Mouse (Mus musculus) cerebellum, postnatal 14 days (tissue): ENCODE results near the gene Ccni.

Experiments used
- DNase-seq, 2 experiments: peaks; one replicate each; pipeline ENCODE4 v3.0.0; 2021; ENCODE audit warnings: mixed read lengths in 2 of 2

Ccni gene

DNA sequence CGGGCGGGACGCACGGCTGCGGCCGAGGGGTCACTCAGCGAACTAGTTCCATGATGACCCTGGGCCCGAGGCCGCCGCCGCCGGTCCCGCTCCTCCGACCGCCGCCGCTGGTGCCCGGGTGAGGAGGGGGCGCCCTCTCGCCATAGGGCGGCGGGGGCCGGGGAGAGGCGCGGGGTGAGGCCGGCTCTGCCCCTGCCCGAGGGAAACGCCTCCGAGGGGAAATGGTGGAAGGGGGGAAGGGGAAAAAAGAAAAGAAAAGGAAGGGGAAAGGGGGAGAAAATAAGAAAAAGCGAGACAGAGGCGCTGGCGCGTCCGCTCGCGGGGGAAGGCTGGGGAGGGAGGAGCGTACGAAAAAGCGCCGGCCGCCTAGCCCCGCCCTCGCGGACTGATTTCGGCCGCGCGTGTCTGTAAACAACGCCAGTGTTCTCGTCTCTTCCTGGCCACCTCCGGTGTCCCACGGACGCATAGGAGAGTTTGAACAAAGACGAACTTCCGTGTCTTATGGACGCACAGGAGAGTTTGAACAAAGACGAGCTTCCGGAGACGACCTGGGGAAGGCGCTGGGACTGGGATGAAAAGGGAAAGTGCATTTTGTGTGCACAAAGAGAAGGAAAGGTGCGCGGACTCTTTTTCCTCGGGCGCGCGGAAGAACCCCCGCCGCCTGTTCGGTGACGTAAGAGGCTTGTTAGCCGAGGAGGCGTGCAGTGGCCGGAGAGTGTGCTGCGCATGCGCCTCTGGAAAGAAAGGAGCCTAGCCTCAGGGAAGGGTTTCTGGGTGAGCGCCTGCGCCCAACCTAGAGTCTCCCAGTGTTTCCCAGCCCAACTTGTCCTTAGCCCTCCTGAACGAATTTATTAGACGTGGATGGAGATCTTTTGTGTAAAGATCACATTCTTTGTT is at the start of gene Ccni, which contains the start of gene 2010109A12Rik:
Gene Ccni, minus strand, starts transcription at position 387 of the 897 bp plus-strand sequence.
Gene 2010109A12Rik, plus strand, starts transcription at position 410 of the 897 bp plus-strand sequence.
- DNase-seq = peak; percentile 97

GRCm38 (mm10) chr5:93255759-93256265 is 49.5 kb upstream of the Ccni start:
- no peak for DNase-seq

DNA sequence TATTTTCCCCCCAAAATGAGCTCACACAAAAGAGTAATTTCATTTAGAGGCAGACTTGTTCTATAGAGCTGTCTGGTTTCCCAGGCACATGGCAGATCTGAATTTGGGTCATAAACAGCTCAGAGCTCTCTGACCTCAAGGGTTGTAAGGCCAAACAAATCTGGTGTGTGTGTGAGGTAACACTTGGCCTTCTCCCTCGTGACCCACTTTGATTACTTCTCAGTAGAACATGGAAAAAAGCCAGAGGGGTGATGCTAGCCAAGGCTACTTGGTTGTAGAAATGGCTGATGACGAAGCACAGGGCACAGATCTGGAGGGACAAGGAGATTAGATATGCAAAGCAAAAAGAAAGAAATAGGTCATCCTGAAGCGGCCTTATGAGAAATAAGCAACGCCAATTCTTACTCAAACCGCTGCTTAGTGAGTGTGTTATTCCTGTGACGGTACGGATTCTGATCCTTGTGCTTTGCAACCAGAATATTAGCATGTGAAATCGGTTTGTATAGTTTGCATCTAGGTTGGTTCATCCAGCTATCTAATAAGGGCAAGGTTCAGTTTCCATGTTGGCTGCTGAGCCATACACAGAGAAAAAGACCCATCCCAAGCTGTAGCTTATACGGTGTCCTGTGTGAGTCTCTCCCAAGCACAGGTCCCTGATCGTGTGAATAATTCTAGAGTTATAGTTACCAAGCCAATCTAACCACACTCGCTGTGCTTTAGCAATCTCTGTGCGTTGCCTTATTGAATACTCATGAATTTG is 44.9 kb upstream of the Ccni start:
- DNase-seq = peak in 1 of 2 experiments; percentile 62

GRCm38 (mm10) chr5:93249940-93250578 is 43.8 kb upstream of the Ccni start:
- DNase-seq = no peak

DNA sequence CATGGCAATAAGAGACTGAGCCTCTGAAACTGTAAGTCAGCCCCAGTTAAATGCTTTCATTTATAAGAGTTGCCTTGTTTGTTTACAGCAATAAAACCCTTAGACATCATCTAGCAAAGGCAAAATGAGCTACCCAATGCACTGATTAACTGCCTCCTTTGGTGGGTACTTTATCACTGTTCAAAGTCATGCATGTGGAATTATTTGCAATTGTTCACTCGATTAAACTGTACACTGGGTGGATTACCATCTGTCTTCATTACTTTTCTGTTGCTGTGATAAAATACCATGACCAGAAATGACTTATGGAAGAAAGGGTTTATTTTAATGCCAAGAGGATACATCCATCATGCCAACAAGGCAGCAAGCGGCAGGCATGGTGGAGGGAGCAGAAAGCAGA is 39.0 kb upstream of the Ccni start:
- no peak for DNase-seq

DNA sequence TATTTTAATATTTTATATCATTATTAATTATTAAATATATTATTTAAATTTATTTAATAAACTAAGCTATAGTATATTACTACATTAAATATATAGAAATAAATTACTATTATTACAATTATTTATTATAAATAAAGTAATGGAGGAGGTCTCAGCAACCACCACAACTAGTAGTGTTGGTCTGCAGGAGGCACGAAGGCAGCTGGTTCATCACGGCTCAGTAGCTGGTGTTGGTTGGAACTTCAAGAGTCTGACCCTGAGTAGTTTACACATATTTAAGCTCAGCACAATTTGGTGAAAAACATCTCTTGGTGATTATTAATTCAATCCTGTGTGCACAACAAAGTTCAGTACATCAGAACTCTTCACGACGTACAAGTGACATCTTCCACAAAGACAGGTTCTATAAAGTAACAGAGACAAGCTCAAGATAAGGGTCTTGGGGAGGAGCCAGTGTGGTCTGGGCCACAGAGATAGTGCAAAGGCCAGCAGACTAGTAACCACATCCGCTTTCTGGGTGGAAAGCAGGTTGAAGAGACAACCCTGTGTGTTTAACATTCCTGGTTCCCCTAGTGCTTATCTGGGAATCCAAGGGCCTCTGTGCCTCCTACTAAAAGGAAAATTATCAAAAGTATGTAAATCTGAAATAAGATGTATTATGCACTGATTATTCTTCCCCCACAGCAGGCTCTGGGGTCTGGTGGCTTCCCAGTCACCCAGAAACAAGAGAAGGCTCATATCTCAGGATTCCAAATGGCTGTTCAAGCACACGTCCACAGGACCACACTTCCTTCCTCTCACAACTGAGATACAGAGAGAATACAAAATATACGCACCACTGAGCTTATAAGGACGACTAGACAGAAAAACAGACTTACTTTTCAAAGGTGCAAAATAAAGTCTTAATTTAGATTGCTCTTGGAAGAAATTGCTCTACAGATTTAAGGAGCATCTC is 33.6 kb upstream of the Ccni start:
- DNase-seq = no peak

- peak; percentile 47 to 52 for DNase-seq
Measured at GRCm38 (mm10) chr5:93236541-93236940, 30.2 kb upstream of the Ccni start.

DNA sequence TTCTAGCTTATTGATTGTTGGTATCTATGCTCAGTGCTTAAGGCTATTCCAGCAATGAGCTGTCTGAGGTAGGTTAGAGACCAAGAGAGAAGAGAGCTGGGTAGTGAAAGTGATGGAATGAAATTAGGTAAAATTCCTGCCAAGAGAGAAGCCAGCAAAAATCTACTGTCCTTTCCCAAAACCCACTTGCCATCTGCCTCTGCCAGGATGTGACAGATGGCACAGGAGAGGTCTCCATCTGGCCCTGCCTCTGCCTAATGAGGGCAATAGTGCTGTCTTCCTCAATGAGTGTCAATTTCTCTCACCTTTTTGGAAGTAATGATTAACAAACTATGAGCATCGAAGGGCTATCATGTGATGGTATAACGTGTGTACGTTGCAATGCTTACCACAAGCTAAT is 29.6 kb upstream of the Ccni start:
- peak; percentile 88 to 95 for DNase-seq

DNA sequence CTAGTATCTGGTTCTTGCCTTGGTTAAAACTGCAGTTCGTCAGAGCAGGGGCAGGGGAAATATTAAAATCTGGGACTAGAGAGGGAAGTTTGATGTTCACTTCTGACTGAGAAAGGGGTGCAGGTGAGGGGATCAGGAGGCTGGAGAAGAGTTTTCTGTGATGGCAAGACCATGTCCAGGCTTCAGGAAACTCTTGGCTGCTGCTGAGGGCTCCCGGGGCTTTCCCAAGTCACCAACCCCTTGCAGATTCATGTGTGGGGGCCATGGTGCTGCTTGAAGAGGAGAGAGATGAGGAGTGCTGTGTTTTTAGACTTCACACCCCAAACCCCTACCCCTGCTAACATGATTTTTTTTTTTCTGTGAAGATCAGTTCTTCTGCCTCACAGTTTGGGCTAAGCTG is 28.3 kb upstream of the Ccni start:
- DNase-seq = peak in 1 of 2 experiments; percentile 41

- peak; percentile 59 to 62 for DNase-seq
Measured at GRCm38 (mm10) chr5:93234130-93234529, 27.8 kb upstream of the Ccni start.

- DNase-seq = no peak
Measured at GRCm38 (mm10) chr5:93232838-93233237, 26.5 kb upstream of the Ccni start.

- DNase-seq = peak; percentile 52 to 60
Measured at GRCm38 (mm10) chr5:93231721-93232120, 25.4 kb upstream of the Ccni start.

DNA sequence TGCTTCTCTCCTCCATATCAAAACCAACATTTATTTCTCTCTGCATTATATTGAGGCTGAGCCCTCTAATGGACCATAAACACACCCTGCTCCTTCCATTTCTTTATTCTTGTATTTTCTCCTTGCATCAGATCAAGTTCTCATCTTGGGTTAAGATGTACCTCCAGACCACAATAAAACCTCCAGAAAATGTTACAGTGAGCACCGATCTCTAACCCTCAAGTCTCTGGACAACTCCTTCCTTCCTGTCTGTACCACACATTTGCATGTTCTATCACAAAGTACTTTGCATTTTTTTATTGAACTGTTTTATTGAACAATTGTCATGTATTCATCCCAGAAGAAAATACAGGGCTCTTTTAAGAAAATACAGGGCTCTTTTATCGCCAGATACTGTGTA is 23.2 kb upstream of the Ccni start:
- no peak for DNase-seq

DNA sequence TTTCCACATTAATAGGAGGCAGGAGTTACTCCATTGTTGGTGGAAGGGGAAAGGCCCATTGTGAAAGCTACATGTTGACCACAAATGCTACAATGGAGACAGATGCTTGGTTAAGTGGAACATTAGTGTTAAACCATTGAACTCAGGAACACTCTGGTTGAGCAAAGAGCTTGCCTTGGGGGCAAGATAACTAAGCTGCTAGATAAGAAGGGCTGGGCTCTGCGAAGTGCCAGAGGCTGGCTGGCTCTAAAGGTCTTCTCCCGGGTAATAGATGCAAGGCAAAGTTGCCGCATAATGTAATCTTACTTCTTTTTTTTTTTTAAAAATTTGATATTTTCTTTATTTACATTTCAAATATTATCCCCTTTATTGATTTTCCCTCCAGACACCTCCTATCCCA is 20.9 kb upstream of the Ccni start:
- DNase-seq = no peak

DNA sequence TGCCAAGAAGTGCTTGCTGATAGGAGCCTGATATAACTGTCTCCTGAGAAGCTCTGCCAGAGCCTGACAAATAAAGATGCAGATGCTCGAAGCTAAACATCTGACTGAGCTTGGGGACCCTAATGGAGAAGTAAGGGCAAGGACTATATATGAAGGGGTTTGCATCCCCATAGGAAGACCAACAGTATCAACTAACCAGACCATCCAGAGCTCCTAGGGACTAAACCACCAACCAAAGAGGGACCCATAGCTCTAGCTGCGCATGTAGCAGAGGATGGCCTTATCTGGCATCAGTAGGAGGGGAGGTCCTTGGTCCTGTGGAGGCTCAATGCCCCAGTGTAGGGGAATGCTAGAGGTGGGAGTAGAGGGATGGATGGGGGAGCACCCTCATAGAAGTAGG is 18.3 kb upstream of the Ccni start:
- DNase-seq = no peak

- peak; percentile 79 to 80 for DNase-seq
Measured at GRCm38 (mm10) chr5:93221661-93222060, 15.4 kb upstream of the Ccni start.

GRCm38 (mm10) chr5:93218375-93218774 is 12.1 kb upstream of the Ccni start:
- no peak for DNase-seq

DNA sequence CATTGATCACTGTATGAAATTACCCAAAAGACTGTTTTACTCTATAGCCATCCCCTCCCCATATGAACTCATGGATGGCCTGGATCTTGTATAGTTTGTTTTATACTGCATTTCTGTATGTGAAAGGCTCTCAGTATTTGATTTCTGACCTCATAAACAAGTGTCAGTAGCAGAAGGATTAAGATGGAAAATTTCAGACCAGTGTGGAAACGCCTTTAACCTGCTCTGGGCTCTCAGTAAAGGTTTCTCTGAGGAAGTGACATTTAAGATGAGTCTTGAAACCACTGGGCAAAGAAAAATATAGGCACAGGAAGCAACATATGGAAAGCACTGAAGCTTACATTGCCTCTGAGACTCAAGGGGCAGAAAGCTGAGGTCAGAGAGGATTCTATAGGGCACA is 1.3 kb upstream of the Ccni start:
- no peak for DNase-seq

DNA sequence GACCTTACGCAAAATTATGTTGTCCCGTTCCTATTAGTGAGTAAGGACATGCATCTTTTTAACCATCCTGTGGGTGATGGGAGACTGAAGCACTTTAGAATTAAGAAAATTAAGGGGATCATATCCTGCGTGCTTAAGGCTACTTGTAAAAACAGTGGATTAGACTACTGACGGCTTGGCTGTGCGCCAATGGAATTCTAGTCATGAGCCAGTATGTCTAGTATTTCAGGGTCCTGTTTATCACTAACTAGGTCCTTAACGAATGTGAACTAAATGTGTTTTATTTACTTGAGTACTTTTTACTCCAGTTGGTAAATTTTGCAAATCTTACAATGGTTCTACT is 682 bp upstream of the Ccni start:
- DNase-seq = peak; percentile 73 to 79

DNA sequence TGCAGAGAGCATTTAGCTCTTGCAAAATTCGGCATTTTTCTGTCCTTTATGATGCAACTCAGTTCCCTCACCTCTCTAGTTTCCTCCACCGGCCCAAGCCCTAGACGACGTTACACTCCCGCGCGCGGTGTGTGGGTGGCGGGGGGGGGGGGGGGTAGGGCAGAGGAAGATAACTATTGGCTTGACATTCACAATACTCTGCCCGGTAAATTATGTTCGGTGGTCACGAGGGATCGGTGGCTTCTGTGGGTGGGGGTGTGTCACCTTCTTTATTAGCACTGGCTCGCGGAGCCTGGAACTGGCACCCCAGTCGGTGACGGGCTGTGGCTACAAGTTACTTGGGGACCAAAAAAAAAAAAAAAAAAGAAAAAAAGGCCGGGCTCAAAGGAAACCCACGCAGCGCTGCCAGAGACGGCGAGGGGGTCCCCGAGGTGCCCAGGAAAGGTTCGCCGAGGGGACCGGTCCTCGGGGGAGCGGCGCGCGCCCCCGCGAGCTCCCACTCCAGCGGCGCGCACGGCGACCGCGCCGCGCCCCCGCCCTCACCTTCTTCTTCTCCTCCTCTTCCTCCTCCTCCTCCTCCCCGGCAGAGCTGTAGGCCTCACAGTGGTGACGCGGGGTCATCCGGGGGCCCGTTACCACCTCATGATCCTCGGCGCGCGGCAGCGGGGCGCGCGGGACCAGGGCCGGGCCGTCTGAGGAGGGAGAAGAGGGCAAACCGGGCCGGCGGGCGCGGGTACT is 755 bp downstream of the Ccni start:
- DNase-seq = peak; percentile 69 to 70

- DNase-seq = no peak
Measured at GRCm38 (mm10) chr5:93201181-93201580, 5.1 kb downstream of the Ccni start.
